Mouse (Mus musculus) megakaryocyte, embryonic 14.5 days (primary cell): ENCODE measurements around the gene Paxip1. TPM values are rescaled to one million over a fixed set of nuclear protein-coding genes. Genes with fewer than 3 reads are reported as not detected.

Experiments used
- H3K27me3 ChIP-seq: replicated peaks from 2 replicates; pipeline ENCODE3; 2012; ENCODE audit warnings: inconsistent platforms
- H3K36me3 ChIP-seq: replicated peaks from 2 replicates; pipeline ENCODE3; 2012; ENCODE audit warnings: low read length, inconsistent platforms, mixed read lengths
- H3K4me1 ChIP-seq: 2 replicates; pipeline ENCODE4 v1.6.1; 2012; ENCODE audit warnings: inconsistent platforms
- H3K4me3 ChIP-seq: replicated peaks from 2 replicates; pipeline ENCODE3; 2012; ENCODE audit warnings: moderate library complexity, mild to moderate bottlenecking, inconsistent platforms
- H3K9me3 ChIP-seq: 2 replicates; pipeline ENCODE4 v1.6.1; 2012; ENCODE audit warnings: inconsistent platforms
- FLI1 ChIP-seq: IDR thresholded peaks from 2 replicates; pipeline ENCODE4 v1.6.1; 2012; ENCODE audit warnings: low read length, inconsistent platforms, mixed read lengths
- GATA1 ChIP-seq: IDR thresholded peaks from 3 replicates; pipeline ENCODE4 v1.6.1; 2012; ENCODE audit warnings: mixed read lengths, low read length, inconsistent platforms, borderline replicate concordance
- polyA plus RNA-seq: library from polyadenylated mRNA; stranded (reverse); fragments of >175 nt; gene quantifications from 2 replicates; pipeline ENCODE4 v1.2.3, GENCODE M21; 2012; ENCODE audit warnings: low replicate concordance; ENCODE audit not compliant: insufficient read depth

Gene Paxip1
- polyA plus RNA-seq, 1 experiment, result 7.1 TPM

DNA sequence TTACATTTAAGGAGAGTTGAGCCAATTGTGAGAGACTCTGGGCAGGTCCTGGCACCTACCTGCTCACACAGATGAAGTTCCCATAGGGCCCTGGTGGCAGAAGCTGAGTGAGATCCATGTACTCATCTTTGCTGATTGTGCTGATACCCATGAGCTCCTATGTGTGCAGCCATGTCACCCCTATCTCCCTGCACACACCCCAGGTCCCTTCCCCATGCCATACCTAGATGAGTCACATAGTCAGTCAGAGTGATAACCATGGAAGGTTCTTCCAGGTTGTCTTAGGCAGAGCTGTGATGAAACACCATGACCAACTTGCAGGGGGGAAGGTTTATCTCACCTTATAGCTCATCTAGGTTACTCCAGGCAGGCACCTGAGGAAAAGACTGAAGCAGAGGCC is 84.2 kb downstream of the Paxip1 start:
- peaks cover 7% of the 10 kb centered on the region for H3K4me1 ChIP-seq
- peaks cover 19% of the 10 kb centered on the region for H3K27me3 ChIP-seq
- no peak for TF ChIP-seq GATA1
- TF ChIP-seq FLI1, result no peak
- H3K36me3 ChIP-seq, result no peaks in the 10 kb centered on the region
- no peak overlapping the region for H3K4me3 ChIP-seq
- peaks cover 11% of the 10 kb centered on the region for H3K9me3 ChIP-seq

DNA sequence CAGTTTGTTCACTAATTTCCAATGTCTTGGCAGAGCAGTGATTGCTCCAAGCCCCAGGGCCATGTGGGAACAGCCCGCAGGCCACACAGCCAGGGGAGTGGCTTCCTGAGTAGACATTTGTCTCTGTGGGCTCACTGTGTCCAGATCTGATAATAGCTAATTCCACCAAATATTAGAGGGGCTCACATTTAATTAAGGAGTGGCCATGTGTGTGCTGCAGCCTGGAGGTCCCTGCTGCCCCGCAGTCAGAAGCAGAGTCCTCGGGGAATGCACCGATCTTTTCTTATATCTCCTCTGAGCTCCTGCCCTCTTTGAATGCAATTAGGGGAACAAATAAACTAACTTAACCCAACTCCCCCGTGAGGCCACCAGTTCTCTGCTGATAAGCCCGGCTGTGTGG is 84.9 kb downstream of the Paxip1 start:
- TF ChIP-seq FLI1 (no peak), GATA1 (no peak)
- no peak overlapping the region for H3K4me3 ChIP-seq
- peaks cover 11% of the 10 kb centered on the region for H3K9me3 ChIP-seq
- peaks cover 7% of the 10 kb centered on the region for H3K4me1 ChIP-seq
- no peaks in the 10 kb centered on the region for H3K36me3 ChIP-seq
- peaks cover 17% of the 10 kb centered on the region for H3K27me3 ChIP-seq

DNA sequence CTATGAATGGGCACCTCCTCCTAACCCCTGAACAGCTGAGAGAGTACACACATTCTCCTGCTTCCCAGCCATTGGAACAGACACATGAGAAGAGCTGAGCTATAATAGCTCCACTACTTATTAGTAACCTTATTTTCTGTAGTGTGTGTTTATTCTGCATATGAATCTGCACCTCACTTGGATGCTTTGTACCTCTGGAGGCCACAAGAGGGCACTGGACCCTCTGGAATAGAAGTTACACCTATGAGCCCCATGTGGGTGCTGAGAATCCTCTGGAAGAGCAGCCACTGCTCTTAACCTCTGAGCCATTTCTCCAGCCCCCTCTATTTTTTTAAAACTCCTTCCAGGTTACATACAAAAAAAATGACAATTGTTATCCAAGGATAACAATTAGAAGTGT is 86.5 kb downstream of the Paxip1 start:
- Histone ChIP-seq H3K9me3 (peaks cover 11% of the 10 kb centered on the region), H3K36me3 (no peaks in the 10 kb centered on the region), H3K4me3 (no peak overlapping the region), H3K27me3 (peaks cover 13% of the 10 kb centered on the region), H3K4me1 (peaks cover 7% of the 10 kb centered on the region)
- TF ChIP-seq GATA1 (no peak), FLI1 (no peak)

DNA sequence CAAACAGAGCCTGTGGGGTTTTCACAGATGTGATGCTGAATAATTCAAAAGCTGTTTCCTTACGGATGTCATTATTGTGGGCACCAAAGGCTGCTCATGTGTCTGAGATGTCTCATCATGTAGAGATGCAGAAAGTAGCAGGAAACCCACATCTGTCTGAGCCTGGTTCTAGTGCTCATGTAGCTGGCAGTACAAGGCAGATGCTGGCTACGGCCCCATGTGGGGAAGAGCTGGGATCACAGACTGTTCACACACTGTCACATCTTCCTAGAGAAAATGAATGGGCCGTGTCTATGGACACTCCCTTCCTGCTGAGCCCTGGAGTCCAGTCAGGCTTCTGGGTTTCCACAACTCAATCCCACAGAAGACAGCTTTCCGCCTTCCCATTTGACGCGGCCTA is 89.0 kb downstream of the Paxip1 start:
- Histone ChIP-seq H3K4me1 (no peaks in the 10 kb centered on the region; the same call in 1 of the 2 replicates), H3K36me3 (no peaks in the 10 kb centered on the region), H3K27me3 (peaks cover 2% of the 10 kb centered on the region), H3K9me3 (peaks cover 14% of the 10 kb centered on the region), H3K4me3 (no peak overlapping the region)
- no peak for TF ChIP-seq GATA1

Other genes with a start within 250 kb of the Paxip1 start
- gene Htr5a, start 50.5 kb upstream of the Paxip1 start, polyA plus RNA-seq, result not detected in 2 replicates